Mouse (Mus musculus) gastrocnemius, postnatal 14 days (tissue): ENCODE measurements around the gene Rbp1. TPM values are rescaled to one million over a fixed set of nuclear protein-coding genes. Genes with fewer than 3 reads are reported as not detected.

Experiments
- DNase-seq: peaks from one replicate; pipeline ENCODE4 v3.0.0; 2021; ENCODE audit warnings: mixed read lengths
- intact Hi-C: fragments of 180-260 bp; cut with DNase I; formaldehyde crosslinking; loops from one replicate; pipeline ENCODE4 v1.15.1; 2025; ENCODE audit warnings: low total_unique reads
- long read RNA-seq, 2 experiments: library from polyadenylated mRNA; stranded (forward); transcript quantifications; one replicate each; pipeline ENCODE4 v2.0.0; 2021
- total RNA-seq, 2 experiments: library from RNA; stranded (reverse); gene quantifications; 2 replicates each; pipeline ENCODE4 v1.2.3; 2021

Gene Rbp1
- total RNA-seq, result 1 to 10 TPM; 2.3 to 4.0 TPM
- long read RNA-seq, experiment 1, partial matches to known transcripts, result 1 of 5 reads
- long read RNA-seq, experiment 1, other reads (novel, unspliced or antisense), result 0 of 5 reads
- long read RNA-seq, experiment 2, partial matches to known transcripts, result 1 of 2 reads
- long read RNA-seq, experiment 2, other reads (novel, unspliced or antisense), result 0 of 2 reads

DNA sequence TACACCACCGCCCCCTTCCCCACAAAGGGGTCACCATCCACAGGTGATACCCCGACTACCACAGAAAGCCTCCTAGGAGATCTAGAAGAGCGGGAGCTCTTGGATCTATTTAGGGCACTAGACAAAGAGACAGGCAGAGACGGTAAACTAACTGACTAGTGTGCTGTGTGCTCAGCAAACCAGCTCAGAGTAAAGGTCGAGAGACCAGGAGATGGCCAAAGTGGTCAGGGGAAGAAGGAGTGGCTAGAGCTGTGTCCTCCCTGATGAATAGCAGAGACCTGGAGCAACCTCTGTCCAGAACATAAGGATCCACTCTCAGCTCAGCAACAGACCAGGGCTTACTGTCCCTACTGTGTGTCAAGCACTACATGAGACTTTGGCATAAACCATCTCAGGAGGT lies at the start of gene Rbp1:
Gene Rbp1 (plus strand): TSS at position 306 of the 400 bp plus-strand sequence.
- no peak for DNase-seq
- intact Hi-C loops, result loop anchor here (5.0 kb wide), 1 partner anchor 115 kb away; no protein-coding TSS in a partner anchor

- intact Hi-C loops, result no loop called here
- no peak for DNase-seq
Measured at GRCm38 (mm10) chr9:98373358-98373757, 49.4 kb upstream of the Rbp1 start.

DNA sequence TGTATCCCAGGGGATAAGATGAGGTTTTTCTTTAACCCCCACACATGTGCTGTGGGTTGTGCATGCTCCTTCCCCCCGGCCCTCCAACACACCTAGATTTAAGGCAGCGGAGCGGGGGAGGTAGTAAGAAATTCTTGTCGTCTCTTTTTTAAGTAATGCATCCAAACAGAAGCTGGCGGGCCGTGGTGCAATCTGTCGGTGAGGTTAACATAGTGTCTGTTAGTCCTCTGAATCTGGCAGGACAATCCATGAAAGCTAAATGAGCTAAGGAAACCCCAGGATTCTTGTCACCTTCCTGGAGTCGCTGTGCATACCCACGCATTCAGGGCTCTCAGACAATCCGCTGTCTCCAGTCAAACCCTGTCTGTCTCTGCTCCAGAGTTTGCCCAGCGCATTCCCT lies 47.9 kb upstream of the Rbp1 start:
- no peak for DNase-seq
- intact Hi-C loops, result no loop called here

DNA sequence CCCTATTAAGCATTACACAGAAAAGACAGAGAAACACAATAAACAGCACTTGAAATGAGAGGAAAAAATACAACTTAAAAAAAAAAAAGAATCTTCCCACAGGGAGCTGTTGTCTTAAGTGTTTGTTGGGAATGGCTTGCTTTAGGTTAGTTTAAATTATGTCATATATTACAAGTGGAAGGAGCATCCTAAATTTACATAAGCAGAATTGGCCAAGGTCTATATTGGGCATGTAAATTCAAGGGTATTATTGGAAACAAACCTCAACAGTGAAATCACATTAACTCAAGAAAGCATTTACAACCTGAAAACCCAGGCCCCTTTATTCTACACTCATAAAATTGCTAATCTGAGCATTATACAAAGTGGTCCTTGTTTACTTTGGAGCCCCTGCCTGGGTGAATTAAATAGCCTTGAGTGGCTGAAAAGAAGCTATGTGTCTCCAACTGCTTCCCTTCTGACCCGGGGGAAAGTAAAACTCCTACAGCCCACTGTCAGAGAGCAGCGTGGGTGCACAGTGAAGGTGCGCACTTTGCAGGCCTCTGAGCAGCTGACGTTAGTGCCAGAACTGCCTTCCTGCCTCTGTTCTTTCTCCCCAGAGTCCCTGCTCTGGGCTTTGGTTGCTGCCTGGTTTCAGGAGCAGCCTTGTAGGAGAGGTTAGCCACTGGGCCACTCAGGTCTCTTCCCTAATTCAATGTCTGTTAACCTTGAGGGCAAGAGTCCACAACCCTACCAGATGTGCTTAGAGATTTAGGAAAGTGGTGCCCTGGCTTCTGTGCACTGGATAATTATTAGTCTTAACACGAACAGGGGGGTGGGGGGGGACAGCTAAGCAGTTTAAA lies 47.2 kb upstream of the Rbp1 start:
- intact Hi-C loops, result no loop called here
- no peak for DNase-seq

- intact Hi-C loops, result no loop called here
- no peak for DNase-seq
Measured at GRCm38 (mm10) chr9:98379736-98380135, 43.0 kb upstream of the Rbp1 start.

DNA sequence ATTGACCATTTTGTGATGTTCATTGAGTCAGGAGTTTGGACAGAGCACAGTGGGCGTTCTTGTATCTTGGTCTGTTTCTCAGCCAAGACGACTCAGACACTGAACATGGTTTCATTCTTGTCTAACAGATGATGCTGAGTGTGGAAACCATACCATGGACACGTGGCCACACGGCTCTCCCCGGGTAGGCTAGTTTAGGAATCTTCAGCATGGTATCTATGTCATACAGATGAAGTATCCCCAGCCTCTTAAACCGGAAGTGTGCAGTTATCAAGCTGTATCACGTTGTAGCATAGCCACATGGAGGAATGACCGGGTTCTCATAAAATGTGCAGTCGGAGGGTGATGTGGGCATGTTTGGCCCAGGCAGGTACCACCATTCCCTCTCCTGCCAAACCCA lies 42.2 kb upstream of the Rbp1 start:
- no peak for DNase-seq
- intact Hi-C loops, result no loop called here

DNA sequence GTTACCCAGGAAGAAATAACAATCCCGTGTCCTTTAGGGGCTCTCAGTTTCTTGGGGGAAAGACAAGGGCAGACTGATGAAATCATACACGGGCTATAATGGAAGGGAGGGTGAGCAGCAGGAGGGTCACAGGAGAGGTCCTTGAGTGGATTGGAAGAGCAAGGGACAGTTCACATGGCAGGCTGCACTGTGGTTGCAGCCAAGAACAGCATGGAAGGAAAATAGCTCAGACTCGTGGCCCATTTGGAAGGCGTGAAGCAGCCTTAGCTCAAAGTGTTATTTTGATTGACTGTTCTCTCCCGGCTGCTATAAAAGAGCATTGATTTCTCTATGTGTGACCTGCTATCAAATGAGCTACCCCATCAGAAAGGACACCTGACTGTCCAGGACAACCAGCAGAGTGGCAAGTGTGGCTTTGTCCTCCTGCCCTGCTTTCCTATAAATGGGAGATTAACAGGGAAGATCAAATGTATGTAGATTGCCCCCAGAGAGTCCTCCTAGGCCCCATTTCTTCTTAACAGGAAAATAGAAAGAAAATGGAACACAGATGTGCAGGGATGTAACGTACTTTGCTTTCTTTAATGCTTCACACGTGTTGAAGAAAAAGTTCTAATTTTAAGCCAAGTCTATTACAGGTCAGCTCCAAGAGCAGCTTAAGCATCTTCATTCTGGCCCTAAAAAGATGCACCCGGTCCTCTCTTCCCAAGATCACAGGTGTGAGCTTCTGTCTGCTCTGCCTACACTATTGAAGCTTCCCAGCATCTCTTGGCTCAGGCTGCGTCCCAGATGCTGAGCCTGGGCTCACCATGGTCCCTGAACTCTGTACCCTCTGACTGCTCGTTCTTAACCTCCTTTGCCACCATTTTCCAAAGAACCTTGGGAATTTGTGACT lies 34.8 kb upstream of the Rbp1 start:
- DNase-seq, result no peak

DNA sequence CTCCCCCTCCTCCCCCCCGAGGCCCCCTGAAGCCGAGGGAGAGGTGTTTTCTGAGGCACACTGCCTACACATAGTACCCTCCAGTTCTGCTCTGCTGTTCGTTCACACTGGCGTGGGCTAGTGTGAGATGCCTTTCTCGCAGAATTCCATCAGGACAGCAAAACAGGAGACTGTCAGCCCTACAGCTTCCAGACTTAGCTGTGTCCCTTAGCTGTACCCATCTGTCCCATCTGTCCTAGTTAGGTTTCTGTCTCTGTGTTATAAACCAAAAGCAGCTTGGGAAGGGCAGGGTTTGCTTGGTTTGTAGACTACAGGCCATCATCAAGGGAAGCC lies 34.2 kb upstream of the Rbp1 start:
- intact Hi-C loops, result no loop called here
- DNase-seq, result no peak

More for the DNA sequence above, 34.8 kb upstream of the Rbp1 start:
- intact Hi-C loops, result no loop called here

- intact Hi-C loops, result no loop called here
- DNase-seq, result no peak
Measured at GRCm38 (mm10) chr9:98393496-98393895, 29.3 kb upstream of the Rbp1 start.

GRCm38 (mm10) chr9:98397211-98397610 lies 25.6 kb upstream of the Rbp1 start:
- intact Hi-C loops, result no loop called here
- no peak for DNase-seq

- intact Hi-C loops, result no loop called here
- no peak for DNase-seq
Measured at GRCm38 (mm10) chr9:98397866-98398265, 24.9 kb upstream of the Rbp1 start.

DNA sequence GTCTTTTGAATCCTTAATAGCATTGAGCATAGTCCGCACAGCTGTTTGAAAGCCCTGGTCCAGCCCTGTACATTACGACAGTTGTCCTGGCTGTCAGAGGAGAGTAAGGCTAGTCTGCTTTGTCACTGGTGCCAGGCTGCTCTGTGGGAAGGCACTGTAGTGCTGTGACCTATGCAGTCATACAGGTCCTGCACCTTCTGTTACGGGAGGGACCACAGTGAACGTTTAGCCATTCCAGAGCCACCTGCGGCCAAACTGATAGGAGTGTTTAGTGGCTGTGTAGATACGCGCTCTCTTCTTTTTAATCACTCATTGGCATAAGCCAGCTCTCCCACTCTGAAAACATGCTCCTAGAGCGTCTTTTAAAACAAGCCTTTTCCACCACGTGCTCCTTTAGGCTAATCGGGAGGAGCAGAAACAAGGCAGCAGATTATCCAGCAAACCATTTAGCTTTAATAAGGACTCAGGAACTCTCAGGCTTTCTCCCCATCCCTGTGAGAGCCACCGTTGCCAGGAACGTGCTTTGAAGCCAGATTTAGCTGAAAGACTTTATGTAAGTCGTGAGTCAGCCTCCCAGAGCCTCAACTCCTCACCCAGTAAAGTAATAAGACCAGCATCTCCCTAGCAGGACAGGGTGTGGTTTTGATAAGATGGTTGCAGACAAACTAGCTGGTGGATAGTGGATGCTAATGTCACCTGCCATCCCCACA lies 22.4 kb upstream of the Rbp1 start:
- intact Hi-C loops, result no loop called here
- no peak for DNase-seq

GRCm38 (mm10) chr9:98401611-98402010 lies 21.1 kb upstream of the Rbp1 start:
- intact Hi-C loops, result no loop called here
- DNase-seq, result no peak

DNA sequence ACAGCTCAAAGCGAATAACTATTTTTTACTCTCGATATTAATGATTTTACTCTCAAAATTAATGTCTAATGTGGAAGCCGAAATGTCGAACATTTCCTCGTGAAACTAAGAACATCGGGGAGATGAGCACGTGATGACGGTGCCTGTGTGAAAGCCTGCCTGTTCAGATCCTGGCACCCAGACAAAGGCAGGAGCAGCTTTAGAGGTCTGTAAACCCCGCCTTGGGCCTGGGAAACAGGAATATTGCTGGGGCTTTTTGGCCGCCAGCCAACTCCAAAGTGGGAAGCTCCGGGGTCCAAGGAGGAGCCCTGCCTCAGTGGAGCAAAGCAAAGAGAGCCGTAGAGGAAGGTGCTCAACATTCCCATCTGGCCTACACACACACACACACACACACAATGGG lies 15.0 kb upstream of the Rbp1 start:
- no peak for DNase-seq
- intact Hi-C loops, result no loop called here

GRCm38 (mm10) chr9:98409137-98409536 lies 13.6 kb upstream of the Rbp1 start:
- peak; percentile 73 for DNase-seq
- intact Hi-C loops, result no loop called here

GRCm38 (mm10) chr9:98415427-98415826 lies 7.3 kb upstream of the Rbp1 start:
- intact Hi-C loops, result no loop called here
- DNase-seq, result no peak

DNA sequence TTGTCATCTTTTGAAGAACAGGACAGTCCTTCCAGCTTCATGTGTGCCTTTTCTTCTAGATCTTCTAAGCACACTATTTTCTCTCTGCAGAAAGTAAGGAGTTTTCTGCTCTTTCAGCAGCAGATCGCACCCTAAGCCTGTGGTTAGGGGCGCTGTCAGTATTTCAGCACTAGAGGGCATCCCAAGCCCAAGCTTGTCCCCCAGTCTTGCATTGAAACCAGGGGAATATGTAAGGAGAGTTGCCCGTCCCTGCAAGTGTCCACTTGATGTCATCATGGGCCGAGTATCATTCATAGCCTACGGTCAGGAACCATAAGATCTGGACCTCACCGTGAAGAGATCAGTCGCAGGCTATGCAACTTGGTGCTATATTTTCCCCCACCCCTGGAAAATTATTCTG lies 4.8 kb upstream of the Rbp1 start:
- intact Hi-C loops, result no loop called here

DNA sequence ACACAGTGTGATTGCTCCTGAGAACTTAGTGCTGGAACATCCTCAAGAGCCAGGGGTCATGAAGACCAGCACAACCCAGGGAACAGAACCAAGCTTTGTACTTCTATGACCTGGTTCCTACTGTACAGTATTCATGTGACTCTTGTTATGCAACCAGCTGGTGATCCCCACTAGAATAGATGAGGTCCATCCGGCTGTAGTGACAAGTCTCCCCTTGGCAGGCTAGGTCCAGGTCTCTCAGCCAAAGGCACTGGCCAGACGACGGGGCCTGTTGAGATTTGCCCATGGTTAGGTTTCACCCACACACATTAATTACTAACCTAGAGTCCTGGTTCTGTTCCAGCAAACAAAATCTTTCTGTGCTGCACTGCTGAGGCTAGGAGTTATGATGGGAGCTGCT lies 4.4 kb upstream of the Rbp1 start:
- intact Hi-C loops, result no loop called here
- DNase-seq, result no peak

More for the DNA sequence above, 4.8 kb upstream of the Rbp1 start:
- no peak for DNase-seq

GRCm38 (mm10) chr9:98420666-98421065 lies 2.1 kb upstream of the Rbp1 start:
- DNase-seq, result no peak
- intact Hi-C loops, result loop anchor here (5.0 kb wide), 1 partner anchor 117 kb away; no protein-coding TSS in a partner anchor

GRCm38 (mm10) chr9:98421903-98422302 lies 858 bp upstream of the Rbp1 start:
- no peak for DNase-seq
- intact Hi-C loops, result loop anchor here (5.0 kb wide), 1 partner anchor 115 kb away; no protein-coding TSS in a partner anchor
